Mouse (Mus musculus) C2C12 (cell line): ENCODE measurements at regions not wholly inside any gene's neighbourhood (a gene's known extent, or its start where the extent isn't known, plus 50 kb on each side); places are given as distances from the start of the nearest gene placed in this dataset.

ENCODE experiments used
- CTCF ChIP-seq: IDR thresholded peaks from one replicate; pipeline ENCODE4 v1.5.1; 2011; ENCODE audit not compliant: control insufficient read depth, insufficient read depth, insufficient read length
- MAX ChIP-seq: IDR thresholded peaks from one replicate; pipeline ENCODE4 v1.6.1; 2011; ENCODE audit warnings: mild to moderate bottlenecking, control low read depth
- MYOG ChIP-seq: IDR thresholded peaks from one replicate; pipeline ENCODE4 v1.6.1; 2011; ENCODE audit not compliant: control insufficient read depth, insufficient read length; ENCODE audit errors: extremely low read depth
- USF1 ChIP-seq: IDR thresholded peaks from one replicate; pipeline ENCODE4 v1.6.1; 2011; ENCODE audit warnings: low read depth, mild to moderate bottlenecking, control low read depth, moderate library complexity

DNA sequence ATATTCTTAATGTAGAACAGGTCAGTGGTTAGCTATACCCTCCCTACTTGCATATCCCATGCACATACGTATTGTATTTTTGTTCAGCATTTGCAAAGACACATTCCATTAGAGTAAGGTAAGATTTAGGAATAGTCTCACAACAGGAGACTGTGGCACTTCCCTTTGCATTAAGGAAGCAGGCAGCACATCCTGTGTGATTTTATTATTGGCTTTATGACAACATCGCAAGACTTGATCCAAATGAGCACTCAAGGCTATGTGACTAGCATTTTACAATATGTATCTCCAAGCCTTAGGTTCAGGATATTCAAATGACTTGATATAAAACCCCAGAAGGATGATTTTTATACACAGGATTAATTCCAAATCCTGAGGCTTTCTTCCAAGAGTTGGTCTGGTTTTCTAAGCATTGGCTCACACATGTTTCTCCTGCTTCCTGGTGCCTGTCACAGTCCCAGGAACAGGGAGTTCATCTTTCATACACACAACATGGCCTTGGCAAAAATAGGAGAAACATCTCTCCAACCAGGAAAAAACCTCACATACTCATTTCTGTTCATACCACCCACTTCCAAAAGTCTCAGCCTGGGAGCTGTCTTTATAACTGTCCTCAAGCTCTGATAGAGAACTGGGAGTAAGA is 159.1 kb upstream of the Meox2 start:
- TF ChIP-seq CTCF (no peak), MAX (no peak), USF1 (no peak), MYOG (no peak)
